Mouse (Mus musculus) retina, embryonic 14.5 days (tissue): ENCODE measurements around the gene Abcd3.

Experiments used
- DNase-seq: peaks from one replicate; pipeline ENCODE4 v3.0.0-alpha.2; 2015; ENCODE audit warnings: low spot score

The Abcd3 gene

DNA sequence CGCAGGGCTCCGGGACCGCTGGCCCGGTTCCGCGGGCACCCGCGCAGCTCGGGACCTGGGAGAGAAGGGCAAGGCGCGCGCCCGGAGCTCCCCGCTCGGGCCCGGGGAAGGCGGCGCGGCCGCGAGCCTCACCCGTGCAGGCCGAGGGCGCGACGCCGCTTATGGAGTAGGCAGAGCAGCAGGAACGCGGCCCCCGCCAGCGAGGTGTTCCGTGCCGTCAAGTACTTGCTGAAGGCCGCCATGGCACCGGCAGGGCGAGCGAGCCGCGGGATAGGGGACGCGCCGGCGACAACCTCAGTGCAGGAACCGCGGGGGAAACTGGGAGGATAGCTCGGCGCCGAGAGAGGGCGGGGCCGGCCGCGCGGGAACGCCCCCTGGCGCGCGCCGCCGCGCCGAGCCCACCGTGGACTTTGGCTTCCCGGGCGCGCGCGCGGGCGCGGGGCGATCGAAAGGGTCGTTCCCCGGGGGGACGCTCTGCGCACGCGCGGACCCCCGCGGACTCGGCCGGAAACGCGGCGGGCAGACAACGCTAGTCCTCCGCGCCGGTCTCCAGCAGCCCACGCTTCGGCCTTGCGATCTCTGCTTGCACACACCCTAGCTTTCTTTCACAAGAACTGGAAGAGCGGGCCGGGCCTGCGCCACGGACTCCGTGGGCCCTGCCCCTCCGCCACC is at the start of gene Abcd3:
Gene Abcd3, minus strand, starts transcription at position 426 of the 672 bp plus-strand sequence.
- peak; percentile 96 for DNase-seq

DNA sequence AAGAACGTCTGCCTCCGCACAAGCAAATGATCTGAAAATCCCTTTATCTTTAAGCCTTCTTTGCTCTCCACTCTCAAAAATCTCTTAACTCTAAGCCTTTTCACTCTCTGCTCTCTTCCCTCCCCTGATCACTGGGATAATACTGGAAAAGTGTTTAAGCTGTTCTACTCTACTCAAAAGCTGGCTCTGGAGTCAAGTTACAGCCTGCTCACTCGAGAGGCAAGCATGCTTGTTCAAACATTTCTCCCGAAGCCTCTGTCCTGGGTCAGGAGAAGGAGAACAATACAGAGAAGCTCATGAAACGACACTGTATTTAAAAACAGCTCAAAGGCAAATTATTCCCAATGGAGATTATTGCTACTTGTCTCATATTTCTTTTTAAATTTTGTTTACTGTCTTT is 44.0 kb upstream of the Abcd3 start:
- DNase-seq = no peak

DNA sequence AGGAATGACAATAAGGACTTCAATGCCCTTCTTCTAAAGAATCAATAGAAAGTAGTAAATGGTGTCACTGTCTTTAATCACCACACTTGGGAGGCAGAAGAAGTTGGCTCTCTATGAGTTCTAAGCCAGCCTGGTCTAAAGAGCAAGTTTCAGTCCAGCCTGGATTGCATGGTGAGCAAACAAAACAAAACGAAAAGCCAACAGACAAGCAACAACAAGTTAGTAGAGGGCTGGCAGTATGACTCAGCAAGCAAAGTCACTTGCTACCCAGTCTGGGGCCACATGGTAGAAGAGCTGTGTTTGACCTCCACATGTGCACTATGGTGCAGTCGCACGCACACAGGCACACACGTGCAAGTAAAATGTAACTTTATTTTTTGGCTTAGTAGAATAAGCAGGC is 41.0 kb upstream of the Abcd3 start:
- no peak for DNase-seq

DNA sequence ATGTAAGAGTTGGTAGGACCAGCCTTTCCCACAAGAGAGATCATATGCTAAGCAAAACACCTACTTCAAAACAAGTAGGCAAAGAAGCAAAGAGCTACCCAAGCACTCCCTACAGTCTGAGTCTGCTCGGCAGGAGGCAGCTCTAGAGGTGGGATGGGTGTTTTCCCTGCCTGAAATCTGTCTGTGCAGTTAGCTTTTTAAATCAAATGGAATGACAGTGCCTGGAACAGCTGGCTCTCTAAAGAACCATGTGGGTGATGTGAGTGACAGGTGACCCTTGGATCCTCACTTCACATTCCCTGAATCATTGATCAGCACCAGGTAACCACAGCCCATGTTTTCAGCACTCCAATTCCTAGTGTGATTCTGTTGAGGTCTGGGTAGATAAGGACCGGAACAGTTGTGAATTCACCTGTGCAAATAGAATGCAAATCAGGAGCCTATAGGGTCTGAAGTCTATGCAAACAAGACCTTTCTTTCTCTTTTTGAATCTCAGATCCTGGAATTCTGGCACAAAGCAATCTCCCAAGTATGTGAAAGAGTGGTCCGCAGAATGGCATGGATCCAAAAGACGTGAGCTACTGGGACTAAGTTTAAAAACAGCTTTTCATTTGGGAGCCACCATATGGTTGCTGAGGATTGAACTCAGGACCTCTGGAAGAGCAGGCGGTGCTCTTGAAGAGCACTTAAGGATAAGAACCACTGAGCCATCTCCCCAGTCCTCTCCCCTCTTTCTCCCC is 38.8 kb upstream of the Abcd3 start:
- no peak for DNase-seq

DNA sequence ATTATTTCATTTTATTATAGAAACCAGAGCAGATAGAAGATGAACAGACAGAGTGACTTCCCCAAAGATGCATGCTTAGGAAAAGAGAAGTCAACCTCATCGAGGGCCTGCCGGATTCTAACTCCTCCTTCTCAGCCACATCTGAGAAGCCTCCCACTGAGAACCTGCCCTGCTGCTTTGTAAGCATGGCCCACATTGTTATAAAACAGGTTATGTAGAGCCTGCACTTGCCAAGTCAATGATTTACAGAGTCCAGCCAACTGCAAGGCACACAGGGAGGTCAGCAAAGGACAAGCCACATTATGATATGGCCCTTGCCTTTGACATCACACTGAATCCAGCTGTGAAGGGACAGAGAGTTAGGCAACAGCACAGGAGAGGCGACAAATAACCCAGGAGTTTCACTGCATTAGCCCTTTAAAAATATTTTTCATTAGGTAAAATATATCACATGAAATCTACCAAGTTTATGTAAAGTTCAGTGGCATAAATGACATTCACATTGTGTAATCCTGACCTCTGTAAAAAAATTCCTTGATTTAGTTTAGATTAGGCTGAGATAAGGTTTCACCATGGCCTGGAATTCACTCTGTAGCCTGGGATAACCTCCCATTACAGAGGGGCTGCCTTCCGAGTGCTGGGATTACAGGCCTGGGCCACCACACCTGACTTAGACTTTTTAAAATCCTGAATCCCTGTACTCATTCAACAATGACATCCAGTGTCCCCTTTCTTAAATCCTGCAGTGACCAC is 37.1 kb upstream of the Abcd3 start:
- no peak for DNase-seq

DNA sequence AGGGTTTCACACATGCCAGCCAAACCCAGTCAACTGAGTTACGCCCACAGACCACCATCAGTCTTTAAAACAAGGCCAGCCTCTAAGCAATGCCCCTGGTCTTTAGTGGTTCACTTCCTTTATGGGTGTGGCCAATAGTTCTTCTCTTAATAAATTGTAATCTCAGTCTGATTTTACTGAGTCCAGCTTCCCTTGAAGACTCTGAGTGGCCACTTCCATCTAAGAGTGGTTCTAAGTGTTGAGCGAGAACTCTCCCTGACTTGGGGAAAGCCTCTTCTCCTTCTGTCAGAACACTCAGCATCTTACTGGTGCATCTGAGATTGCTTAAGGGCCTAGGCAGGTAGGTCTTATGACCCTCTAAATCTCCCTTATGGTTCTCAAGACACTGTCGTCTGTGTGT is 35.9 kb upstream of the Abcd3 start:
- DNase-seq = no peak

DNA sequence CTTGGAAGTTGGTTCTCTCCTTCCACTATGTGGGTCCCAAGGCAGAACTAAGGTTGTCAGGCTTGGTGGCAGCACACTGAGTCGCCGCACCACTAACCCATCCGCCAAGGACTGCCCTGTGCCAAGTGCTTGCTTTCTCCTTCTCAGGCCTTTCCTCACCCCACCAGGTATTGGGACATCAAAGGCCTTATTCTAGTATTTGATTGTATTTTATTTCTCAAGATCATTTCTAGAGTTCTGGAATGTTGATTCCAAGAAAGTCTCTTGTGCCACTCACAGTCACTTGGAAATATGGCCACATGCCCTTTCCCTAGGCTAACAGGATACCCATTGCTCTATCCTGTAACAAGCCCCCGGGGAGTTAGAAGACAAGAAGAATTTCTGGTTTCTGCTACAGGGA is 35.3 kb upstream of the Abcd3 start:
- DNase-seq = no peak

DNA sequence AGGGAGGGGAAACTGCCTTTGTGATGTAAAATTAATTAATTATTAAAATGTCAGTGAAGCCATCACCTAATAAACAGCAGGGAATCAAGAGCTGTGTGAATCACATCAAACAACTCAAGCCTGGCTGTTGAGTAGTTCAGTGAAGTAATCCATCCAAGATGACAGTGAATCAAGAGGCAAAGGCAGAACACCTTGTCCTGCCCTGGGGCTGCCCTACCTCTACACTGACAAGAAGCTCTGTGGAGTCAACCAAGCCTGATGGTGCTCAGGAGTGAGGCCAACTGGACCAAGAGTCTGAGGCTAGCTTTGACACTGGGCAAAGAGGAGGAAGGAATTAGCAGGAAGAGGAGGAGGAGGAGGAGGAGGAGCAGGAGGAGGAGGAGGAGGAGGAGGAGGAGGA is 32.2 kb upstream of the Abcd3 start:
- no peak for DNase-seq

DNA sequence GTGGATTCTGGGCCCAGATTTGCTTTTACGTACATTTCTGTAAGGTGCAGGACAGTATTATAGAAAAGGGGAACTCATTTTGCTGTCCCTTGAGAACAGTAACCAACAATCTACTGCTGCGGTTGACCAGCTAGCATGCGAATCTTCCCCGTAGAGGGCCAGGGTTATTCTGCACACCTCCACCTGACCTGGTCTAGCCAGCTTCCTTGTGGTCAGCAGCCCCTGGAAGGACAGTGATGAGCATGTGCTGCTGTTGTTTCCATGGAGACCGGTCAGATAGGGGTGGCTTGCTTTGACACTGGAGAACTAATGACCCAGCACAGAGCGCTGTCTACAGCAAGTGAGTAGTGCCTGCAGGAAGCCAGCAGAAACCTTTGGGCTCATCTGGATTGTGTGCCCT is 29.6 kb upstream of the Abcd3 start:
- DNase-seq = no peak

DNA sequence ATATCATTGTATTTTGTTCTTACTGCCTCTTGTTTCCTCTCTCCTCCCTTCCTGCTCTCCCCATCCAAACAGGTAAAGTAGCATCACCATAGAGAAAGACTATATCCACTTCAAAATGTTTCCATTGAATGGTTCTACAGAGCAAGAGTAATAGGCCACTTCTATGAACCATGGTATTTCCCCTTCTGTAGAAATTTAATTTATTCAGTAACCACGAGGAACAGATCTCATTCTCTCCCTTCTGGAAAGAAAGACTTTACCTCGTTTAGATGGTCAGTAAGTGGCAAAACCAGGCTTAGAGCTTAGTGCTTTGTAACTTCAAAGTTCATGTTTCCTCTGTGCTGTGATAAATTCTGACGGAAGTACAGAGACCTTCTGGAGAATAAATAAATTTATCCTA is 28.9 kb upstream of the Abcd3 start:
- no peak for DNase-seq

DNA sequence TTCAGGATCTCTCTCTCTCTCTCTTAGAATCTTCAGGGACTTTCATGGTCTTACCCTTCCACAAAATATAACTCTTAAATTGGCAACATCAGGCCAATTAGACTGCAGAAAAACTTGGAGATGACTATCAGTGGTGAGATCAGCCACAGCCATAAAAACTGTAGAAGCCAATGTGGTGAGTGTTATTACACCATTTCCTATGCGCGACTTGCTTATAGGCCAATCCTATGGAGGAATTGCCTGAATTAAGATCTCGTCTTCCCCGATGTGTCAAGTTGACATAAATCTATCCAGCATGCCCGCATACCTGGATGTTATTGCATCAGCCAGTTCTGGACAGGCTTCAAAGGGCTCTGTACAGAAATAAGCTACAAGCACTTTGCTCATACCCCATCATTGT is 28.2 kb upstream of the Abcd3 start:
- DNase-seq = no peak

DNA sequence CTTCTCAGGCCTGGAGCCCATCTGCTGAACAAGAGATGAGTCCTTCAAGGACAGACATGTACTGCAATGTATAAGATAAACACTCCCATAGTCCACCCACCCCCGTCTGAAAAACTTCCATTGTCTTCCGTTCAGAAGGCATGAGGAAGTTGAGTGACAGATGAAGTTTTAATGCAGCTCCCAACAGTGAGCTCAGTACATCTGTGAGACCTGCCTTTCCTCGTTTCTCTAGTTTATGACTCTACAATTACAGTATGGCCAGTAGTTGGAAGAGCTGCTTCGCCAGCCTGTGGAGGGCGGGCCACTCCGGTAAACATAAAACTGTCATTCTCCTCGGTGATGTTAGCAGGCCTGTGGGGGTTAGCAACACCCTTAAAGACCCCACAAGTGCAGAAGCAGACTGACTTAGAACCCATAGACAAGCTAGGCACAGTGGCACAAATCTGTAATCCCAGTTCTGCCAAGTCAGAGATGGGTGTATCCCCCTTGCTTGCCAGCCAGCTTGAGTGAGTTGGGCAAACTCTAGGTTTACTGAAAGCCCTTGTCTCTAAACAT is 27.3 kb upstream of the Abcd3 start:
- no peak for DNase-seq

DNA sequence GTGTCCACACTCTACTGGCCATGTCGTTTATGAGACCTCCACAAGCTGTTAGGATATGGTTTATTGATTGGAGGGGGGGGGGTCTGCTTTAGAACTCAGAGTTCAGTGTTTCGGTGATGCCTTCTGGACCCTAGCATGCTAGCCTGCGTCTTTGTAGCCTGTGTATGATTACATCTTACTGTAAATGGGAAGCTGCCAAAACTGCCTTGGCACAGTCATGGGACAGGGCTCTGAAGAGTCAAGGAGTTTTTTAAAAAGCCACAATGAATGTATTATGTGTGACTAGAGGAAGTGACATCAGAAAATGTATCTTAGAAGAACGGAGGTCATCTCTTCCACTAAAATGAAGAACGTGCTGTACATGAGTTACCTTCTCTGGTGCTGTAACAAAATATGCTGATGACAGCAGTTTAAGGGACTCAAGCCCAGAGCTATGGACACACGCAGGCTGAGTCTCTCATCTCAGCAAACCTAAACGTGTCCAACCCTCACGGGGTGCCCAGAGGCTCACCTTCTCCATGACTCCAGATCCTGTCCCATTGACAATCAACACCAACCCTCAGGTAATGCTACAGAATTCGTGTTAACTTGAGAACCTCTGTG is 26.4 kb upstream of the Abcd3 start:
- no peak for DNase-seq

DNA sequence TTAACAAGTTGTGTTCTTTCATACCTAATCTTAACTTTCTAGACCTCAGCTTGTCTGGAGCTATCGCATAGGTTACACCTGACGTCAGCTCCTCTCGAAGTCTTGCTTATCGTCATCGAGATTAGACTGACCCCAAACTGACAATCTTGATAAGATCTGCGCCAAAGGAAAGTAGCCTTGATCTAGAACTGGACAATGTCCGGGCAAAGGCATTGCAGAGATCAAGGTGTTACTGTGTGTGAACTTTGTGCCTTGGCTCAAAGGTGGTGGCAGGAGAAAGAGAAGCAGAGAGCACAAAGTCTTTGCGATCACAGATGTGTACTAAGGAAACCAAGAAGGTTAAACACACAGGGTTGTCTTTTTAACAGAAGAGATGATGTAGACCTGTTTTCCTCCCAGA is 25.2 kb upstream of the Abcd3 start:
- DNase-seq = no peak

DNA sequence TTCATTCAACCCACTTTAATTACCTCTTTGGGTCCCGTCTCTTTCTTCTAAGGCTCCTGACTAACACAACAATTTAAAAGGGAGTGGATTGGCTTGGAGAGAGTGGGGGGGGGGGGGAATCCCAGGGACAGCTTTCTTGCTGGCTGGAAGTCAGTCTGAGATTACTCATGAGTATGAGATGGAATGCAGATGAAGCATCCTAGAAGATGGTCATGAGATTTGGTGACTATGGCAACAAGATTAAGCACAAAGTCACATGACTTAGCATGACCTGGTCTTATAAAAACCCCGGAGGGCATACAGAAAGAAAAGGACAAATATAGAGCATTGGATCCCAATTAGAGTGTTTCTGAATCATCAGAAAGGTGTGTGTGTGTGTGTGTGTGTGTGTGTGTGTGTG is 19.6 kb upstream of the Abcd3 start:
- DNase-seq = no peak

DNA sequence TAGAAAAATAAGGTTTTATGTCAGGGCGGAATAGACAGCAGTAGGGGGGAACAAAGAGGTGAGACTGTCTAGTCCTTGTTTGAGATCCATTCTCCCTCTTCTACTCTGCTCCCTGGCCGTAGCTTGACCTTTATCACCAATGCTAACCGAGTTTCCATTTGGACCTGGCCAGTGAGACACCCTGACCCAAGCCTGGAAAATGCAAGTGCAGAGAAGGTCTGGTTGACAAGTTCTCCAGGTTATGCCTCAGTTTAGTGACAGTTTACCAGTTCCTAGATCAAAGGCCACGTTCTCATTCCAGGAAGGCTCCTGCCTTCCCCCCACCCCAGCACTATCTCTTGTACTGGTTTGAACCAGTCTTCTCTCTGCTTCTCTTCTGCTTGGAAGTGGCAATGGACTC is 19.1 kb upstream of the Abcd3 start:
- no peak for DNase-seq

DNA sequence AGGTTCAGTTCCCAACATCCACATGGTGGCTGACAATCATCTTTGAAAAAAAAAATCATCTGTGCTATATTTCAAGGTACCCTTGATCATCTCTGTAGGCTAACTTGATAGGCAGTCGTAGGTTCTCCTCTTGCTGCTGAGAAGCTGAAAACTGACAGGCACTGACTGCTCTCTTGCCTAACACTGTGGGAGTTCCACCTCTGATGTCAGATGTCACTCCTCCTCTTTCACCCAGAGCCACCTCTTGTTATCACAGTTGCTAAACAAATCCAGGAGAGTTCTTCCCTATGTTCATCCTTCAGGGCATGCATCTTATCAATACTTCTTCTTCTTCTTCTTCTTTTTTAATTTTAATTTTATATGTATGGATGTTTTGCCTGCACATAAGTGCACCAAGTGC is 10.0 kb upstream of the Abcd3 start:
- no peak for DNase-seq

DNA sequence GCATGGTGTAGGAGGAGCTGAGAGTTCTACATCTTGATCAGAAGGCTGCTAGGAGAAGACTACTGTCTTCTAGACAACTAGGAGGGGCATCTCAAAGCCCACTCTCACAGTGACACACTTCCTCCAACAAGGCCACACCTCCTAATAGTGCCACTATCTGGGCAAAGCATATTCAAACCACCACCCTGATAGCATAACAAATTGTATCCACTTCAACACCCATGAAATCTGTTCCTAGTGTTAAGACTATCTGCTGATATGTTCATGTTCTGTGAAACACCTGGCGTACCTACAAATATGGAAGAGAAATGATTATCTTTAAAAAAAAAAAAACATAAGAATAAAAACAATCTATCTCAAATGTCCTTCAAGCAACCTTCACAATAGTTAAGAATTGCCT is 9.2 kb upstream of the Abcd3 start:
- no peak for DNase-seq

DNA sequence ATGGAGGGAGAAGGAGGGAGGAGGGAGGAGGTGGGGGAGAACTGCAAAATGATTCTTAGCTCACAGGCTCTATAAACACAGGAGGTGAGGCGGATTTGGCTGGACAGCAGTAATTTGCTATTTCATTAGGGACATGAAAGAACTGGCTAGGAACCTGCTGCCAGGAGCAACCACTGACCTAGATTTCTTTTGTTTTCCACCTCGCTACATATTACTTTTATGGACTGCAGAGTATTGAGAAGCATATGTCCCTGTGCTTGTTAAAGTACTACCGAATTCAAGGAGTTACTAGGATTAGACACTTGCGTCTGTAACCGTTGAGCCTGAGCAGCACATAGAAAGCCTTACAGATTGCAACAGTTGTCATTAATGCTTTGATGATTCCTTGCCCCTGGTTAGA is 7.5 kb upstream of the Abcd3 start:
- DNase-seq = no peak

DNA sequence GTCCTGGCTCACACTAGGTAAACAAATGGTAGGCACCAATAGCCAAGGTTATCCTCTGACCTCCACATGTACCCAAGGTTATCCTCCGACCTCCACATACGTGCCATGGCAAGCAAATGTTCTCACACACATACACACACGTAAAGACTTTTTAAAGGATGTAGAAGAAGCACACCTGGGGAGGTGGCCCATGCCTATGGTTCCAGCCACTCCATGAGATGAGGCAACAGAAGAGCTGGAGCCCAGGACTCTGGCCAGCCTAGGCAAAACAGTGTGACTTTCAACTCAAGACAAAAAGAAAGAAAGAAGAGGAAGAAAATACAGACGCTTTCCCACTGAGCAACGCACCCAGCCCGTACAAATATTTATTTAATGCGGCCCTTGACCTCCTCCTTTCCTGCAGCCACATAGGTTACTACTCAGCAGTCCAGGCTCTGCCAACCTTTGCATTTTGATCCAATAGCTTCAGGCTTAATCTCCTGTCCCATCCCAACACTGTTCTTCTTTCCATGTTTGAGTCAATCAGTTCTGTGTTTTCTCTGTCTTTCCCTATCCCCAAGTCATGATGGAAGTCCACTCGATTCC is 6.5 kb upstream of the Abcd3 start:
- no peak for DNase-seq

DNA sequence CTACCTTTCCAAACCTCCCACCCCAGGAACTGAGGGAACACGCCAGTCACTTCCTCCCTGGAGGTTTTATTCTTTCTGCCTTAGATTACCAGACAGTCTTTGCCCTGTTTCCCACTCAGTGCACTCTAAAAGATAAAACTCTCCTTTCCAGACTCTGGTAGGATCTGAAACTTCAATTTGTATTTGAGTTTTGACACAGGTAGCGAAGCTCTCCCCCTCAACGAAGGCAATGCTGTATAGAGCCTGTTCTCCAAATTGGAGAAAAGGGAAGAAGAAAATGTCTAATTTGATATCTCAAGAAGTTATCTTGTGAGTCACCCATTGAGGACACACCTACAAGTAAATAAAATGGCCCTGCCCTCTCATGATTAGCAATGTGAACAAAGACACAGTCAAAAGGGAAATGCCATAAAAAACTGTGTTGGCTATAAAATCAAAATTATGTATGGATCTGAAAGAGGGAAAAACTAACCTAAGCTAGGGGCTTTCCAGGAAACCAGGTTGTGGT is 4.6 kb upstream of the Abcd3 start:
- no peak for DNase-seq
